Mouse (Mus musculus): Measurements from ENCODE around the gene Gbp8. TPM values are rescaled to one million over a fixed set of nuclear protein-coding genes. Genes with fewer than 3 reads are reported as not detected.
"Not testable (repeated sequence)": the region's sequence is repeated elsewhere in the genome, so short reads cannot be mapped to it uniquely, and the experiment has no call there.

Gene Gbp8
- polyA plus RNA-seq (2015; fragmentation: Nextera tagmentation; extraction: Ambion mirVana), result 0.63 and 0.65 TPM in 2 replicates

- H3K4me3 ChIP-seq (ENCODE audit: low read length); H3K27me3 ChIP-seq (replicated peaks; ENCODE audit: control insufficient read depth, insufficient read depth, low read length); H3K27ac ChIP-seq (ENCODE audit: low read depth, low read length); H3K4me2 ChIP-seq (ENCODE audit: low read length); H3K9ac ChIP-seq (ENCODE audit: low read depth, low read length); H3K4me1 ChIP-seq (ENCODE audit: control insufficient read depth, insufficient read depth, low read depth, low read length); H3K36me3 ChIP-seq (ENCODE audit: control insufficient read depth, insufficient read depth, low read length); H3K9me3 ChIP-seq (ENCODE audit: control insufficient read depth, low read length); ATAC-seq: not testable (repeated sequence)
- 26% methylated on average over 2 of the region's 2 CpGs for WGBS
Observed at GRCm38 (mm10) chr5:105139409-105140088, at the start of gene Gbp8, which contains the start of the genes Gbp9 and Gbp4. Gene Gbp8 (minus strand): TSS chr5:105139540. Gene Gbp9 (minus strand): TSS chr5:105139539. Gene Gbp4 (minus strand): TSS chr5:105139586.

- no peak for ATAC-seq
- Histone ChIP-seq H3K9me3 (ENCODE audit: control insufficient read depth, low read length) (no peaks in the 10 kb centered on the region), H3K36me3 (ENCODE audit: control insufficient read depth, insufficient read depth, low read length) (no peaks in the 10 kb centered on the region)
Observed at GRCm38 (mm10) chr5:105181446-105181845, 42.1 kb upstream of the Gbp8 start.

GRCm38 (mm10) chr5:105156582-105156981, 17.2 kb upstream of the Gbp8 start:
- Histone ChIP-seq H3K36me3 (ENCODE audit: control insufficient read depth, insufficient read depth, low read length) (no peaks in the 10 kb centered on the region), H3K27me3 (replicated peaks; ENCODE audit: control insufficient read depth, insufficient read depth, low read length) (no peaks in the 10 kb centered on the region), H3K9me3 (ENCODE audit: control insufficient read depth, low read length) (no peaks in the 10 kb centered on the region), H3K27ac (ENCODE audit: low read depth, low read length) (no peak overlapping the region), H3K4me1 (ENCODE audit: control insufficient read depth, insufficient read depth, low read depth, low read length) (no peaks in the 10 kb centered on the region), H3K9ac (ENCODE audit: low read depth, low read length) (no peak overlapping the region), H3K4me3 (ENCODE audit: low read length) (no peak overlapping the region), H3K4me2 (ENCODE audit: low read length) (no peak overlapping the region)
- 86% methylated on average over 5 of the region's 5 CpGs for WGBS
- no peak for ATAC-seq

More at GRCm38 (mm10) chr5:105181446-105181845, 42.1 kb upstream of the Gbp8 start:
- H3K4me2 ChIP-seq (ENCODE audit: low read length), result no peak overlapping the region
- no peaks in the 10 kb centered on the region for H3K4me1 ChIP-seq (ENCODE audit: control insufficient read depth, insufficient read depth, low read depth, low read length)
- H3K4me3 ChIP-seq (ENCODE audit: low read length), result no peak overlapping the region
- no peak overlapping the region for H3K9ac ChIP-seq (ENCODE audit: low read depth, low read length)
- H3K27ac ChIP-seq (ENCODE audit: low read depth, low read length), result no peak overlapping the region
- no peaks in the 10 kb centered on the region for H3K27me3 ChIP-seq (replicated peaks; ENCODE audit: control insufficient read depth, insufficient read depth, low read length)

- H3K4me1 ChIP-seq (ENCODE audit: control insufficient read depth, insufficient read depth, low read depth, low read length), result no peaks in the 10 kb centered on the region
- no peak overlapping the region for H3K4me3 ChIP-seq (ENCODE audit: low read length)
- H3K36me3 ChIP-seq (ENCODE audit: control insufficient read depth, insufficient read depth, low read length), result no peaks in the 10 kb centered on the region
- no peak overlapping the region for H3K27ac ChIP-seq (ENCODE audit: low read depth, low read length)
- H3K9me3 ChIP-seq (ENCODE audit: control insufficient read depth, low read length), result no peaks in the 10 kb centered on the region
- H3K4me2 ChIP-seq (ENCODE audit: low read length), result no peak overlapping the region
- no peak overlapping the region for H3K9ac ChIP-seq (ENCODE audit: low read depth, low read length)
- no peak for ATAC-seq
- no peaks in the 10 kb centered on the region for H3K27me3 ChIP-seq (replicated peaks; ENCODE audit: control insufficient read depth, insufficient read depth, low read length)
Observed at GRCm38 (mm10) chr5:105154049-105154448, 14.7 kb upstream of the Gbp8 start.

- not testable (repeated sequence) for H3K9ac ChIP-seq (ENCODE audit: low read depth, low read length); ATAC-seq; H3K4me2 ChIP-seq (ENCODE audit: low read length); H3K4me1 ChIP-seq (ENCODE audit: control insufficient read depth, insufficient read depth, low read depth, low read length); H3K9me3 ChIP-seq (ENCODE audit: control insufficient read depth, low read length); H3K27ac ChIP-seq (ENCODE audit: low read depth, low read length); H3K36me3 ChIP-seq (ENCODE audit: control insufficient read depth, insufficient read depth, low read length); H3K27me3 ChIP-seq (replicated peaks; ENCODE audit: control insufficient read depth, insufficient read depth, low read length); H3K4me3 ChIP-seq (ENCODE audit: low read length)
- 65% methylated on average over 2 of the region's 2 CpGs for WGBS
Observed at GRCm38 (mm10) chr5:105148062-105148461, 8.7 kb upstream of the Gbp8 start.

GRCm38 (mm10) chr5:105146447-105146846, 7.1 kb upstream of the Gbp8 start:
- Histone ChIP-seq H3K4me2 (ENCODE audit: low read length) (no peak overlapping the region), H3K36me3 (ENCODE audit: control insufficient read depth, insufficient read depth, low read length) (no peaks in the 10 kb centered on the region)
- ATAC-seq, result no peak

GRCm38 (mm10) chr5:105145731-105146130, 6.4 kb upstream of the Gbp8 start:
- ATAC-seq; H3K4me3 ChIP-seq (ENCODE audit: low read length); H3K27me3 ChIP-seq (replicated peaks; ENCODE audit: control insufficient read depth, insufficient read depth, low read length); H3K36me3 ChIP-seq (ENCODE audit: control insufficient read depth, insufficient read depth, low read length); H3K9me3 ChIP-seq (ENCODE audit: control insufficient read depth, low read length); H3K9ac ChIP-seq (ENCODE audit: low read depth, low read length); H3K4me1 ChIP-seq (ENCODE audit: control insufficient read depth, insufficient read depth, low read depth, low read length); H3K4me2 ChIP-seq (ENCODE audit: low read length); H3K27ac ChIP-seq (ENCODE audit: low read depth, low read length): not testable (repeated sequence)
- WGBS, result 48% methylated on average over 3 of the region's 3 CpGs

More at GRCm38 (mm10) chr5:105146447-105146846, 7.1 kb upstream of the Gbp8 start:
- H3K27ac ChIP-seq (ENCODE audit: low read depth, low read length), result no peak overlapping the region
- H3K4me1 ChIP-seq (ENCODE audit: control insufficient read depth, insufficient read depth, low read depth, low read length), result no peaks in the 10 kb centered on the region
- H3K4me3 ChIP-seq (ENCODE audit: low read length), result no peak overlapping the region
- H3K9me3 ChIP-seq (ENCODE audit: control insufficient read depth, low read length), result no peaks in the 10 kb centered on the region
- no peak overlapping the region for H3K9ac ChIP-seq (ENCODE audit: low read depth, low read length)
- no peaks in the 10 kb centered on the region for H3K27me3 ChIP-seq (replicated peaks; ENCODE audit: control insufficient read depth, insufficient read depth, low read length)

GRCm38 (mm10) chr5:105140089-105140810, 910 bp upstream of the Gbp8 start:
- H3K36me3 ChIP-seq (ENCODE audit: control insufficient read depth, insufficient read depth, low read length); H3K9me3 ChIP-seq (ENCODE audit: control insufficient read depth, low read length); H3K9ac ChIP-seq (ENCODE audit: low read depth, low read length); H3K4me1 ChIP-seq (ENCODE audit: control insufficient read depth, insufficient read depth, low read depth, low read length); H3K4me2 ChIP-seq (ENCODE audit: low read length); H3K4me3 ChIP-seq (ENCODE audit: low read length); ATAC-seq; H3K27me3 ChIP-seq (replicated peaks; ENCODE audit: control insufficient read depth, insufficient read depth, low read length); H3K27ac ChIP-seq (ENCODE audit: low read depth, low read length): not testable (repeated sequence)
- WGBS, result 37% methylated on average over 2 of the region's 2 CpGs

GRCm38 (mm10) chr5:105138906-105139305, 434 bp downstream of the Gbp8 start:
- H3K9ac ChIP-seq (ENCODE audit: low read depth, low read length), result no peak overlapping the region
- H3K4me2 ChIP-seq (ENCODE audit: low read length), result no peak overlapping the region
- H3K27ac ChIP-seq (ENCODE audit: low read depth, low read length), result no peak overlapping the region
- no peaks in the 10 kb centered on the region for H3K27me3 ChIP-seq (replicated peaks; ENCODE audit: control insufficient read depth, insufficient read depth, low read length)
- WGBS, result 85% methylated on average over 1 of the region's 1 CpGs
- no peaks in the 10 kb centered on the region for H3K9me3 ChIP-seq (ENCODE audit: control insufficient read depth, low read length)
- no peak overlapping the region for H3K4me3 ChIP-seq (ENCODE audit: low read length)
- no peaks in the 10 kb centered on the region for H3K36me3 ChIP-seq (ENCODE audit: control insufficient read depth, insufficient read depth, low read length)
- no peak for ATAC-seq
- H3K4me1 ChIP-seq (ENCODE audit: control insufficient read depth, insufficient read depth, low read depth, low read length), result no peaks in the 10 kb centered on the region
